ENCODE assay signal across 8 mouse cellular contexts in genomic region chr5:123973299-123974178, GRCm38 (mm10). TPM values are rescaled to one million over a fixed set of nuclear protein-coding genes. Genes with fewer than 3 reads are reported as not detected.
A peak's percentile ranks its signal among the peaks of the same experiment; 100 is the strongest.
DNase-seq lines count a peak whose midpoint lies in the region; ATAC-seq and TF ChIP-seq lines count a peak whose summit lies in the region.

Gene Hip1r, plus strand, starts transcription at chr5:123973628.

- H3K4me2 ChIP-seq in forebrain, embryonic 16.5 days (ENCODE audit: low read length), result peak within 1 kb of the TSS; percentile 87
- peak within 1 kb of the TSS; percentile 98 for H3K4me2 ChIP-seq in lung, postnatal 0 days (replicated peaks; ENCODE audit: low read depth, low read length)

- H3K9ac ChIP-seq in forebrain, embryonic 16.5 days (replicated peaks; ENCODE audit: low read depth, low read length), result peak within 1 kb of the TSS; percentile 79
- H3K9ac ChIP-seq in lung, postnatal 0 days (replicated peaks; ENCODE audit: low read depth), result peak within 1 kb of the TSS; percentile 41

- peak; percentile 82 for ATAC-seq in forebrain, embryonic 16.5 days
- ATAC-seq in lung, postnatal 0 days, result peak; percentile 66

- H3K9me3 ChIP-seq in forebrain, embryonic 16.5 days (ENCODE audit: control insufficient read depth, low read length), result no peaks in the 10 kb centered on the region
- H3K9me3 ChIP-seq in lung, postnatal 0 days (ENCODE audit: low read length), result no peaks in the 10 kb centered on the region

- WGBS in forebrain, embryonic 16.5 days, result under 1% methylated on average over 96 of the region's 106 CpGs
- 1% methylated on average over 82 of the region's 106 CpGs for WGBS in lung, postnatal 0 days

- H3K36me3 ChIP-seq in forebrain, embryonic 16.5 days (ENCODE audit: control insufficient read depth, insufficient read depth), result no peaks in the 10 kb centered on the region
- no peaks in the 10 kb centered on the region for H3K36me3 ChIP-seq in lung, postnatal 0 days (ENCODE audit: insufficient read depth, low read length)

- DNase-seq in Muller cell, postnatal 12 days (ENCODE audit: inconsistent ontology term), result peak; percentile 82
- DNase-seq in cerebellum, adult 11-12 months, result peak; percentile 79
- DNase-seq in heart, postnatal 4 days, result peak; percentile 83
- peak in 1 of 2 experiments; percentile 46 for DNase-seq in layer of hippocampus, adult 8-10 months (ENCODE audit: low spot score in 2 of 2)
- DNase-seq in lung, postnatal 0 days (ENCODE audit: low spot score), result peak; percentile 89
- peak; percentile 80 for DNase-seq in ovary, postnatal 36 days (ENCODE audit: low spot score)
- peak; percentile 86 for DNase-seq in thymus, postnatal 4 days

- no peak within 1 kb of the TSS for H3K27ac ChIP-seq in forebrain, embryonic 16.5 days (ENCODE audit: low read length)
- H3K27ac ChIP-seq in lung, postnatal 0 days (ENCODE audit: low read length), result peak within 1 kb of the TSS; percentile 51

- peak; percentile 10; the same call in 1 of the 2 replicates for TF ChIP-seq CTCF in lung, postnatal 0 days (IDR thresholded peaks at IDR 0.05)

- H3K4me3 ChIP-seq in forebrain, embryonic 16.5 days (replicated peaks; ENCODE audit: low read length), result peak within 1 kb of the TSS; percentile 78
- H3K4me3 ChIP-seq in lung, postnatal 0 days (ENCODE audit: low read depth, low read length), result peak within 1 kb of the TSS; percentile 52

- H3K4me1 ChIP-seq in forebrain, embryonic 16.5 days (replicated peaks; ENCODE audit: control insufficient read depth, insufficient read depth, low read length), result peaks cover 21% of the 10 kb centered on the region
- H3K4me1 ChIP-seq in lung, postnatal 0 days (ENCODE audit: insufficient read depth, low read depth, low read length), result peaks cover 9% of the 10 kb centered on the region; the same call in 1 of the 2 replicates

- no peak for TF ChIP-seq EP300 in lung, postnatal 0 days (IDR thresholded peaks at IDR 0.05)

- no peaks in the 10 kb centered on the region for H3K27me3 ChIP-seq in forebrain, embryonic 16.5 days (replicated peaks; ENCODE audit: control insufficient read depth, insufficient read depth, low read length)
- no peaks in the 10 kb centered on the region for H3K27me3 ChIP-seq in lung, postnatal 0 days (replicated peaks; ENCODE audit: insufficient read depth, low read length)

RNA-seq across cellular contexts. Expression of gene Hip1r, which starts in this region (rescaled TPM):
- polyA plus RNA-seq in forebrain, embryonic 16.5 days (2015; fragmentation: Nextera tagmentation; extraction: Ambion mirVana), result 33.3 and 35.7 TPM in 2 replicates
- total RNA-seq in heart, postnatal 4 days (2021), result 10 to 100 TPM; 29.6 to 42.2 TPM
- 10 to 100 TPM; 33.5 to 47.0 (median 44.6) TPM for total RNA-seq in layer of hippocampus, adult 8-10 months (2022)
- 20.0 and 22.7 TPM in 2 replicates for polyA plus RNA-seq in lung, postnatal 0 days (2015; fragmentation: Nextera tagmentation; extraction: Ambion mirVana)
